Mouse (Mus musculus) forelimb bud, embryonic 11.5 days (tissue): ENCODE results near the gene Ccsap.

Experiments used
- DNase-seq: peaks from one replicate; pipeline ENCODE4 v3.0.0-alpha.2; 2012; ENCODE audit warnings: low read depth, low spot score

Gene Ccsap

GRCm38 (mm10) chr8:123859648-123860259 is at the start of gene Ccsap:
Ccsap (minus strand) TSS chr8:123860209.
- no peak for DNase-seq

GRCm38 (mm10) chr8:123907604-123908003 is 47.6 kb upstream of the Ccsap start:
- no peak for DNase-seq

- DNase-seq: no peak
Observed at GRCm38 (mm10) chr8:123902653-123903052, 42.6 kb upstream of the Ccsap start.

- no peak for DNase-seq
Observed at GRCm38 (mm10) chr8:123899366-123899765, 39.4 kb upstream of the Ccsap start.

- no peak for DNase-seq
Observed at GRCm38 (mm10) chr8:123898576-123898975, 38.6 kb upstream of the Ccsap start.

GRCm38 (mm10) chr8:123896774-123897173 is 36.8 kb upstream of the Ccsap start:
- DNase-seq: no peak

- no peak for DNase-seq
Observed at GRCm38 (mm10) chr8:123896366-123896761, 36.4 kb upstream of the Ccsap start.

GRCm38 (mm10) chr8:123895680-123896365 is 35.8 kb upstream of the Ccsap start:
- DNase-seq: no peak

- DNase-seq: no peak
Observed at GRCm38 (mm10) chr8:123895230-123895629, 35.2 kb upstream of the Ccsap start.

- no peak for DNase-seq
Observed at GRCm38 (mm10) chr8:123894502-123895097, 34.6 kb upstream of the Ccsap start, which contains the start of gene Acta1. Acta1 (minus strand) TSS chr8:123894751.

- DNase-seq: no peak
Observed at GRCm38 (mm10) chr8:123893413-123893812, 33.4 kb upstream of the Ccsap start.

GRCm38 (mm10) chr8:123892586-123893155 is 32.7 kb upstream of the Ccsap start:
- peak; percentile 24 for DNase-seq

- no peak for DNase-seq
Observed at GRCm38 (mm10) chr8:123891883-123892585, 32.0 kb upstream of the Ccsap start.

- peak; percentile 73 for DNase-seq
Observed at GRCm38 (mm10) chr8:123891271-123891670, 31.3 kb upstream of the Ccsap start.

- DNase-seq: no peak
Observed at GRCm38 (mm10) chr8:123889797-123890196, 29.8 kb upstream of the Ccsap start.

- DNase-seq: no peak
Observed at GRCm38 (mm10) chr8:123887956-123888355, 27.9 kb upstream of the Ccsap start.

GRCm38 (mm10) chr8:123887163-123887562 is 27.2 kb upstream of the Ccsap start:
- DNase-seq: no peak

GRCm38 (mm10) chr8:123884721-123885565 is 24.9 kb upstream of the Ccsap start:
- DNase-seq: no peak

- no peak for DNase-seq
Observed at GRCm38 (mm10) chr8:123883094-123883493, 23.1 kb upstream of the Ccsap start.

- DNase-seq: no peak
Observed at GRCm38 (mm10) chr8:123882412-123882811, 22.4 kb upstream of the Ccsap start.

GRCm38 (mm10) chr8:123880821-123881350 is 20.9 kb upstream of the Ccsap start:
- DNase-seq: no peak
